Comparison of ENCODE assay signal across 8 mouse cellular contexts in the genomic region with DNA sequence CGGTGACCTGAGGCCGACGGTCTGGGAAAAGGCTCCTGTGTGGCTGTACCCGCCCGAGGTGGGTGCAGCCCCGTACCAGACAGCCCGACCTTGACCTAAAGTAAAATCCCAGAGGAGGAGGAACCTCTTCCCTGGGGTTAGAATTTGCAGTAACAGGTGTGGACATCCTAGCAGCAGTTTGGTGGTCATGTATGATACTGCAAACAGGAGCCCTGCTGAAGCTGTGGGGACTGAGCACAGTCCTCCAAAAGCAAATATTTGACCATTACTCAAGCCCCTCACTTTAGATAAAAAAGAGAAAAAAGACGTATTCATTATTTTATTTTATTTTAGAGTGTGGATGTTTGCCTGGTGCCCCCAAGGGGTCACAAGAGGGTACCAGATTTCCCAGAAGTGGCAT. TPM values are rescaled to one million over a fixed set of nuclear protein-coding genes. Genes with fewer than 3 reads are reported as not detected.
DNase-seq lines count a peak whose midpoint lies in the region; ATAC-seq and TF ChIP-seq lines count a peak whose summit lies in the region.

No protein-coding gene starts in this region.

- H3K27me3 ChIP-seq in kidney, postnatal 0 days (ENCODE audit: insufficient read depth, low read length): no peaks in the 10 kb centered on the region
- H3K27me3 ChIP-seq in embryonic facial prominence, embryonic 11.5 days (ENCODE audit: control insufficient read depth, insufficient read depth, low read length): no peaks in the 10 kb centered on the region
- no peaks in the 10 kb centered on the region for H3K27me3 ChIP-seq in intestine, embryonic 14.5 days (replicated peaks; ENCODE audit: control insufficient read depth, insufficient read depth, low read length)
- no peaks in the 10 kb centered on the region for H3K27me3 ChIP-seq in myocyte (ENCODE audit: control insufficient read depth, insufficient read depth, insufficient read length)

- no peak for TF ChIP-seq POLR2A in myocyte (IDR thresholded peaks at IDR 0.05; ENCODE audit: insufficient read length, low read depth)

- TF ChIP-seq CTCF in kidney, postnatal 0 days (IDR thresholded peaks at IDR 0.05; ENCODE audit: low read depth): no peak

- H3K9ac ChIP-seq in kidney, postnatal 0 days (ENCODE audit: low read depth, low read length): peak overlapping the region; percentile 81
- peak overlapping the region; percentile 84 for H3K9ac ChIP-seq in embryonic facial prominence, embryonic 11.5 days (replicated peaks; ENCODE audit: low read length)
- H3K9ac ChIP-seq in intestine, embryonic 14.5 days (ENCODE audit: low read length): peak overlapping the region; percentile 91

- no peaks in the 10 kb centered on the region for H3K9me3 ChIP-seq in kidney, postnatal 0 days (replicated peaks; ENCODE audit: low read length)
- no peaks in the 10 kb centered on the region for H3K9me3 ChIP-seq in embryonic facial prominence, embryonic 11.5 days (replicated peaks; ENCODE audit: control insufficient read depth, low read length)
- no peaks in the 10 kb centered on the region for H3K9me3 ChIP-seq in intestine, embryonic 14.5 days (ENCODE audit: control insufficient read depth, low read length)

- peaks cover 35% of the 10 kb centered on the region for H3K79me2 ChIP-seq in myocyte (ENCODE audit: control insufficient read depth, insufficient read depth)

- H3K27ac ChIP-seq in kidney, postnatal 0 days: peak overlapping the region; percentile 80
- H3K27ac ChIP-seq in embryonic facial prominence, embryonic 11.5 days (replicated peaks; ENCODE audit: low read depth, low read length): no peak overlapping the region
- peak overlapping the region; percentile 75 for H3K27ac ChIP-seq in intestine, embryonic 14.5 days (ENCODE audit: low read depth)

- 5% methylated on average over 8 of the region's 8 CpGs for WGBS in kidney, postnatal 0 days
- 2% methylated on average over 8 of the region's 8 CpGs for WGBS in embryonic facial prominence, embryonic 11.5 days
- WGBS in intestine, embryonic 14.5 days: 4% methylated on average over 8 of the region's 8 CpGs

- no peak for ATAC-seq in kidney, postnatal 0 days (replicated peaks; ENCODE audit: low FRiP score, low read depth)
- ATAC-seq in embryonic facial prominence, embryonic 11.5 days (replicated peaks; ENCODE audit: insufficient number of reproducible peaks, low FRiP score, low TSS enrichment, low read depth): no peak
- ATAC-seq in intestine, embryonic 14.5 days (replicated peaks; ENCODE audit: low FRiP score, low TSS enrichment, low read depth): no peak

- peak overlapping the region; percentile 86 for H3K4me3 ChIP-seq in kidney, postnatal 0 days (replicated peaks; ENCODE audit: low read depth, low read length)
- H3K4me3 ChIP-seq in embryonic facial prominence, embryonic 11.5 days (ENCODE audit: low read depth, low read length): peak overlapping the region; percentile 74
- peak overlapping the region; percentile 92 for H3K4me3 ChIP-seq in intestine, embryonic 14.5 days (ENCODE audit: low read depth, low read length)
- peak overlapping the region; percentile 91 for H3K4me3 ChIP-seq in myocyte

- peak overlapping the region; percentile 80 for H3K4me2 ChIP-seq in kidney, postnatal 0 days (ENCODE audit: low read length)
- H3K4me2 ChIP-seq in embryonic facial prominence, embryonic 11.5 days (ENCODE audit: low read depth, low read length): peak overlapping the region; percentile 76
- H3K4me2 ChIP-seq in intestine, embryonic 14.5 days (ENCODE audit: low read length): peak overlapping the region; percentile 98
- H3K4me2 ChIP-seq in myocyte (ENCODE audit: low read depth): peak overlapping the region; percentile 98

- H3ac ChIP-seq in myocyte (ENCODE audit: control insufficient read depth, insufficient read length): peak overlapping the region; percentile 48

- H3K36me3 ChIP-seq in kidney, postnatal 0 days (ENCODE audit: insufficient read depth, low read length): peaks cover 28% of the 10 kb centered on the region; the same call in 1 of the 2 replicates
- H3K36me3 ChIP-seq in embryonic facial prominence, embryonic 11.5 days (replicated peaks; ENCODE audit: control insufficient read depth, insufficient read depth, low read depth, low read length): peaks cover 5% of the 10 kb centered on the region
- peaks cover 30% of the 10 kb centered on the region for H3K36me3 ChIP-seq in intestine, embryonic 14.5 days (ENCODE audit: control insufficient read depth, insufficient read depth, low read length)
- H3K36me3 ChIP-seq in myocyte (ENCODE audit: control insufficient read depth, insufficient read depth): peaks cover 27% of the 10 kb centered on the region

- peaks cover 16% of the 10 kb centered on the region for H3K4me1 ChIP-seq in kidney, postnatal 0 days (replicated peaks; ENCODE audit: insufficient read depth, low read length)
- no peaks in the 10 kb centered on the region; the same call in 1 of the 2 replicates for H3K4me1 ChIP-seq in embryonic facial prominence, embryonic 11.5 days (ENCODE audit: control insufficient read depth, insufficient read depth, low read length)
- peaks cover 28% of the 10 kb centered on the region for H3K4me1 ChIP-seq in intestine, embryonic 14.5 days (replicated peaks; ENCODE audit: control insufficient read depth, insufficient read depth, low read length)

- DNase-seq in kidney, postnatal 0 days (ENCODE audit: low spot score): no peak
- DNase-seq in kidney, adult 11 months: no peak
- DNase-seq in embryonic facial prominence, embryonic 11.5 days (ENCODE audit: low spot score): no peak
- no peak for DNase-seq in intestine, embryonic 14.5 days (ENCODE audit: low spot score)
- no peak for DNase-seq in cerebellum, adult 11-12 months
- DNase-seq in cerebellum, postnatal 36 days: no peak
- no peak for DNase-seq in ovary, postnatal 14 days (ENCODE audit: low spot score)

TF ChIP-seq in myocyte, 11 proteins besides CTCF, POLR2A, EP300 and RAD21:
- TF ChIP-seq MAX (IDR thresholded peaks at IDR 0.05; ENCODE audit: low read depth) (no peak), REST (IDR thresholded peaks at IDR 0.05; ENCODE audit: insufficient read depth, insufficient read length) (no peak), TCF3 (IDR thresholded peaks at IDR 0.05; ENCODE audit: insufficient read length, low read depth) (no peak), MYOG (IDR thresholded peaks at IDR 0.05; ENCODE audit: control insufficient read depth in 1 of 3, insufficient read depth in 1 of 3, insufficient read length in 2 of 3, low read depth in 2 of 3) (no peak), E2F4 (IDR thresholded peaks at IDR 0.05; ENCODE audit: insufficient read depth) (no peak), POLR2AphosphoS2 (IDR thresholded peaks at IDR 0.05; ENCODE audit: insufficient read length, low read depth) (no peak), USF1 (IDR thresholded peaks at IDR 0.05; ENCODE audit: low read depth) (no peak), CEBPB (IDR thresholded peaks at IDR 0.05; ENCODE audit: insufficient read depth, poor library complexity, severe bottlenecking) (no peak), MYOD1 (IDR thresholded peaks at IDR 0.05; ENCODE audit: control insufficient read depth in 1 of 3, insufficient read length in 2 of 3, low read depth in 2 of 3) (no peak), TCF12 (IDR thresholded peaks at IDR 0.05; ENCODE audit: insufficient read depth, poor library complexity, severe bottlenecking) (no peak), SRF (IDR thresholded peaks at IDR 0.05; ENCODE audit: control insufficient read depth, insufficient read length, low read depth) (no peak)

RNA-seq across cellular contexts. Expression of a gene that starts 37.7 kb away (rescaled TPM):
- 87.6 and 93.7 TPM in 2 replicates for polyA plus RNA-seq in kidney, postnatal 0 days (2015; fragmentation: Nextera tagmentation; extraction: Ambion mirVana)
- polyA plus RNA-seq in embryonic facial prominence, embryonic 11.5 days (2014; fragmentation: Nextera tagmentation; extraction: Ambion mirVana): 25.4 and 28.3 TPM in 2 replicates
- polyA plus RNA-seq in intestine, embryonic 14.5 days (2014; fragmentation: Nextera tagmentation; extraction: Ambion mirVana): 22.3 and 23.6 TPM in 2 replicates
- polyA plus RNA-seq in myocyte (2012; fragmentation: generic; extraction: Trizol): 84.8 TPM
